Mouse (Mus musculus) hindbrain, embryonic 16.5 days (tissue): ENCODE measurements at regions not wholly inside any gene's neighbourhood (a gene's known extent, or its start where the extent isn't known, plus 50 kb on each side); places are given as distances from the start of the nearest gene placed in this dataset.

Experiments
- ATAC-seq: fragments of 200-750 bp; cut with Nextera tagmentation; 2 replicates; pipeline ENCODE4 v1.8.0; 2017; ENCODE audit warnings: moderate TSS enrichment, moderate library complexity
- H3K27ac ChIP-seq: fragments of 300-500 bp; sonication (generic); 2 replicates; pipeline ENCODE4 v1.5.1; 2014; ENCODE audit warnings: low read depth, mild to moderate bottlenecking, control low read depth, low read length, moderate library complexity
- H3K27me3 ChIP-seq: fragments of 300-500 bp; sonication (generic); replicated peaks from 2 replicates; pipeline ENCODE4 v1.6.1; 2014; ENCODE audit warnings: low read length; ENCODE audit not compliant: control insufficient read depth, insufficient read depth
- H3K36me3 ChIP-seq: fragments of 300-500 bp; sonication (generic); 2 replicates; pipeline ENCODE4 v1.6.1; 2014; ENCODE audit warnings: mild to moderate bottlenecking, low read length, moderate library complexity, mixed read lengths; ENCODE audit not compliant: control insufficient read depth, insufficient read depth
- H3K4me1 ChIP-seq: fragments of 300-500 bp; sonication (generic); 2 replicates; pipeline ENCODE4 v1.6.1; 2014; ENCODE audit warnings: low read depth, low read length; ENCODE audit not compliant: control insufficient read depth, insufficient read depth
- H3K4me2 ChIP-seq: fragments of 300-500 bp; sonication (generic); 2 replicates; pipeline ENCODE4 v1.6.1; 2014; ENCODE audit warnings: mild to moderate bottlenecking, low read length, control low read depth, moderate library complexity
- H3K4me3 ChIP-seq: fragments of 300-500 bp; sonication (generic); 2 replicates; pipeline ENCODE4 v1.5.1; 2014; ENCODE audit warnings: mild to moderate bottlenecking, low read length, control low read depth, moderate library complexity
- H3K9ac ChIP-seq: fragments of 300-500 bp; sonication (generic); 2 replicates; pipeline ENCODE4 v1.6.1; 2014; ENCODE audit warnings: low read depth, mild to moderate bottlenecking, control low read depth, low read length, moderate library complexity
- H3K9me3 ChIP-seq: fragments of 300-500 bp; sonication (generic); 2 replicates; pipeline ENCODE4 v1.6.1; 2014; ENCODE audit warnings: mild to moderate bottlenecking, low read length, moderate library complexity; ENCODE audit not compliant: control insufficient read depth
- WGBS: fragments of 180-500 bp; shearing (Covaris S2); extraction: QIAGEN DNeasy Blood & Tissue Kit; methylation state at CpG from one replicate; pipeline ENCODE4 v1.1.7; 2014; 5-methylcytosine and 5-hydroxymethylcytosine counted together

DNA sequence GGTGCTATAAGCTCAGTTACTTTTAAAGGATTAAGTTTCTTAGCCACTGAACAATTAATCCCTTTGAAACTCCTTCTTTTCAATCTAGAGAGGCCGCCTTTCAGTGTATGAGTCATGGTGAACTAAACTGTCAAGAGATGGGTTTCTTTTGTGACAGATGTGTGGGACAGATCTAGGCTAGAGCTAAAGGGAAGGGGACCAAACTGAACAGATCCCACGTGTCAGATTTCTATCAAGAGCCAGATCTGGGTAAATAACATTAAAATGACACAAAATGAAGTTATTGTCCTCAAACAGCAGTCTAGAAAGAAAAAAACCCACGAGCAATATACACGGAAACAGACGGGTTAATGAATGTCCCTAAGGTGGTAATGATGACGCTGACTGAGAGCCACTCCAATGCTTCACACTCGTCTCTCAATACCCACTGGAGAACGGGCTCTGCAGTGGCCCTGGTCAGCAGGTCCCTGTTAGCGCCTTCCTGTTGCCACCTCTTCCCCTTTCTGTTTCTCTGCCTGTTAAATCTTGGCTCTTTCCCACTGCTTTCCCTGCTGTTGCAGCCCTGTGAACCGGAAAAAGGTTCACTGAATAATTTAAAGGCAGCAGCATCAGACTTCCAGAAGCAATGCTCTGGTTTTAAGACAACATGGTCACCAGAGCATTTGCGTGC, 52.7 kb upstream of the Rab3gap2 start:
- Histone ChIP-seq H3K9me3 (no peaks in the 10 kb centered on the region), H3K36me3 (no peaks in the 10 kb centered on the region), H3K4me3 (no peak overlapping the region), H3K4me1 (no peaks in the 10 kb centered on the region), H3K27ac (no peak overlapping the region), H3K27me3 (no peaks in the 10 kb centered on the region), H3K9ac (no peak overlapping the region), H3K4me2 (no peak overlapping the region)
- ATAC-seq: no peak
- WGBS: 43% methylated on average over 11 of the region's 11 CpGs

DNA sequence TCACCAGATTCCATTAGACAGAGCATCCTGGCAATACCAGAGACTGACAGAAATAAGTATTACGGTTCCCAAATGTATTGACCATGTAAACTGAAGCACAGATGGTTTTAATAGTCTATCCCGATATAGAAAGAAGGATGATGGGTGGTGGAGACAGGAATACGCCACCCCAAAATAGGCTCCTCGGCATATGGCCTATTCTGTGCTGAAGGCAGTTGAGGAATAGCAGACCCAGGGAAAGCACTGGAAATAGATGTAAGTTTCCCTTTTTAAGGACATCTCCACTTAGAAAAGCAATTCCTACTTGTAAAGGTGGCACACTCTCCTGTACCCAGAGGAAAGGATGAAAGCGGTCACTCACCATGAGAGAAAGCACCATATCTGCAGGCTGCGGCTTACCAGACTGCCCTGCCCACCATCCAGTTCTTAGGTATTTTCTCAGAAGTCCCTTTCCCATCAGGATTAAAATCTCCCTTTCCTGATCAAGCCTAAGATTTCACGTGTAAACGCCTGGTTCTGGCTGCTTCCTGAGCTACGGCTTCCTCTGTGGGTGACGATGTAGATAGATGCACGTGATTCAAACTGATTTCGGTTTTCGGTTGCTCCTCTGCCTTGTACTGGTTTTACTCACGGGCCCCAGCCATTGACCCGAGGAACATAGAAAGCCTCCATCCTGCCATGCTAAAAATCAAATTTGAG, 53.3 kb upstream of the Rab3gap2 start:
- H3K9me3 ChIP-seq: no peaks in the 10 kb centered on the region
- H3K36me3 ChIP-seq: no peaks in the 10 kb centered on the region
- H3K4me2 ChIP-seq: no peak overlapping the region
- no peak overlapping the region for H3K4me3 ChIP-seq
- H3K27me3 ChIP-seq: no peaks in the 10 kb centered on the region
- H3K4me1 ChIP-seq: no peaks in the 10 kb centered on the region
- 82% methylated on average over 15 of the region's 15 CpGs for WGBS
- no peak overlapping the region for H3K27ac ChIP-seq
- no peak overlapping the region for H3K9ac ChIP-seq
- no peak for ATAC-seq

DNA sequence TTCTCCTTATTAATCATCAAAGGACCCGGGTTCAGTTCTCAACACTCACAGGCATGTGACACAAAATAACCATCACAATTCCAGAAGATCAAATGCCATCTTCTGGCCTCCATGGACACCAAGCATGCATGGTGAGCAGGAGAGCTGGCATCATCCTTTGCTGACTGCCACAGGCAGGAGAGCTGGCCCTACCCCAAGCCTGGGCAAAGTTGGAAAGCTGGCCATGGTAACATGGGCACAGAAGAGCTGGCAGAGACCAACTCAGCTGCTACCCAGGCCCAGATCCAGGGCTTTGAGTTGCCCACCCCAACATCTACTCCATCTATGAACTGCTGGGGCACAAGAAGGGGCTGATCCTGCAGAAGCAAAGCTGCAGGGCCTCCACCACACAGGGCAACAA, 59.1 kb upstream of the Rab3gap2 start:
- Histone ChIP-seq H3K4me1 (no peaks in the 10 kb centered on the region), H3K4me3 (no peak overlapping the region), H3K36me3 (no peaks in the 10 kb centered on the region), H3K27ac (no peak overlapping the region), H3K27me3 (no peaks in the 10 kb centered on the region), H3K4me2 (no peak overlapping the region), H3K9me3 (no peaks in the 10 kb centered on the region), H3K9ac (no peak overlapping the region)
- peak; percentile 67 for ATAC-seq
- 97% methylated on average over 1 of the region's 1 CpGs for WGBS

DNA sequence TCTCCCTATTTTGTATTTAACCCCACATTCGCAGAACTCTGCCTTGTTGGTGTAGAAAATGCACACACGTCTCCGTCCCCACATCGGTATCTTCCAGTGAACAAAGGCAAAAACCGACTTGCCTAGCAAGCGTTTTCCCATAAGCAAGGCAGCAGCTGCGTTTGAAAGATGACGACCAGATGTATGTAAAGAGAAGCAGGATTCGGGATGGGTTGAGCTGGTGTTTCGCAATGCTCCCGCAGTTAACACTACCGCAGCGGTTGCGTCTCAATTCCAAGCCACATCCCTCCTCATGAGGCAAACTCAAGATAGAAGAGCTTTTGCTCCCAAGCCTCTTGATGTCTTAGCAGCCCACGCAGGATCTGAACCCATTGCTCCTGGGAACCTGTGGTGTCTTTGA, 59.9 kb upstream of the Rab3gap2 start:
- WGBS: 92% methylated on average over 15 of the region's 15 CpGs

DNA sequence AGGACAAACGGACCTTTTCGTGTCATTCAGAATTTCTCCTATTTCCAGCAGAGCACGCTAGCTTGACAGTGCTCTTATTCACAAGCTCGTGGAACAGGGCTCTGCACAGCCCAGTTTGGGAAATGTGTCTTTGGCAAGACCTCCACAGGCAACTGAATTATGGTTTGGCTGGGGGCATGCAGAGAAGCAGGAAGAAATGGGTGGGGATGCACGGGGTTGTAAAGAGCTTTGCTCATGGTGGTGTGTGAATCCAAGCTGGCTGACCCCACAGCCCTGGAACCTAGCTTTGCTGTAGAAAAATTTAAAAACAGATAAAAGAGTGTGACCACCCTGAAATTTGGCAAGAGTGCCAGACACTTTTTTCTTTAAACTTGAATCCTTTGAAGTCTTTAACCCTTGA, 63.6 kb upstream of the Rab3gap2 start:
- H3K9ac ChIP-seq: no peak overlapping the region
- H3K27ac ChIP-seq: no peak overlapping the region
- H3K4me1 ChIP-seq: no peaks in the 10 kb centered on the region
- H3K4me3 ChIP-seq: no peak overlapping the region
- H3K36me3 ChIP-seq: no peaks in the 10 kb centered on the region
- H3K4me2 ChIP-seq: no peak overlapping the region
- ATAC-seq: no peak
- WGBS: 81% methylated on average over 5 of the region's 5 CpGs
- H3K9me3 ChIP-seq: peaks cover 2% of the 10 kb centered on the region; the same call in 1 of the 2 replicates
- no peaks in the 10 kb centered on the region for H3K27me3 ChIP-seq

More for the DNA sequence above, 59.9 kb upstream of the Rab3gap2 start:
- Histone ChIP-seq H3K9me3 (no peaks in the 10 kb centered on the region), H3K9ac (no peak overlapping the region), H3K4me1 (no peaks in the 10 kb centered on the region), H3K4me2 (no peak overlapping the region), H3K27ac (no peak overlapping the region), H3K4me3 (no peak overlapping the region), H3K27me3 (no peaks in the 10 kb centered on the region), H3K36me3 (no peaks in the 10 kb centered on the region)
- ATAC-seq: no peak

DNA sequence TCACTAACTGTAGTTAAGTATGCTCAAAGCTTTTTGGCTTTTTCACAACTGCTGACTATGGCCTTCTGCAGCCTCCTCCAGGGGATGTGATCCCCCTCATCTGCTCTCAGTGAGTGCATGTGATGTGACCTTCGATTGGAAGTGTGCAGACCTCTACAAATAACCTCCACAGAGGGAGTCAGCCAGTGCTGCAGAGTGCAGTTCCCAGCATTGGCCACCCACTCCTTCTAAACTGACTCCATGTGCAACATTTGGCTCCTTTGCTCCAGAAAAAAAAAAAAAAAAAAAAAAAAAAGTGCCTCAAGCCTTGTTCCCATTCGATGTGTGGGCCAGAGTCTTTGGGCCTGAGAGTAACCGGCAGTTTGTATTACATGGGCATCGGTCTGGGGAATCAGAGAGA, 75.7 kb upstream of the Rab3gap2 start:
- Histone ChIP-seq H3K9me3 (no peaks in the 10 kb centered on the region; the same call in 1 of the 2 replicates), H3K36me3 (no peaks in the 10 kb centered on the region), H3K27ac (no peak overlapping the region), H3K4me2 (no peak overlapping the region), H3K4me1 (no peaks in the 10 kb centered on the region), H3K4me3 (no peak overlapping the region), H3K27me3 (no peaks in the 10 kb centered on the region), H3K9ac (no peak overlapping the region)
- ATAC-seq: no peak
- 71% methylated on average over 4 of the region's 4 CpGs for WGBS

DNA sequence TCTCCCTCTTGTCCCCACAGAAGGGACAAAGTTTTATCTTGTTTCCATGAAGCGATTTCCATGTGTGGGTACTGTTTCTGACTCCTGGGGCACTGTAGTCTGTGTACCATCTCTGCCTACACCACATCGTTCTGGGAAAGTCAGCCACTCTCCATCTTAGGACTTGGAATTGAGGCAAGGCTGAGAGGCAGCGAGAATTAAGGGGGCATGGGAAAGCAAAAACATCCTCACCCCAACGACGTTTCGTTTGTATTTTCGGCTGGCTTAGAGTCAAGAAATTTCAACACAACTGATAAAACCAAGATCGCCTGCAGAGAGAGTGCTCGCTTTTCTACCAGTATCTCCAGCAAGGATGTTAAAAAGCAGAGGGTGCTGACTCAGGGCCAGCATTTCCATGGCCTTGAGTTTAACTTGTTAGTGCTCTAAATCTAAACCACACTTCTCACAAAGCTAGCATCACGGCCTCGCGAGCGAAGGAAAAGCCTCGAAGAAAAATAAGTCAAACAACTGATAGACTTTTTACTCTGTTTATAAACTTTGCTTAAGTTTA, 78.1 kb upstream of the Rab3gap2 start:
- H3K4me3 ChIP-seq: no peak overlapping the region
- H3K36me3 ChIP-seq: no peaks in the 10 kb centered on the region
- no peaks in the 10 kb centered on the region for H3K9me3 ChIP-seq
- no peak overlapping the region for H3K9ac ChIP-seq
- no peak overlapping the region for H3K27ac ChIP-seq
- WGBS: 80% methylated on average over 14 of the region's 14 CpGs
- no peaks in the 10 kb centered on the region for H3K4me1 ChIP-seq
- ATAC-seq: no peak
- H3K27me3 ChIP-seq: no peaks in the 10 kb centered on the region
- H3K4me2 ChIP-seq: no peak overlapping the region

DNA sequence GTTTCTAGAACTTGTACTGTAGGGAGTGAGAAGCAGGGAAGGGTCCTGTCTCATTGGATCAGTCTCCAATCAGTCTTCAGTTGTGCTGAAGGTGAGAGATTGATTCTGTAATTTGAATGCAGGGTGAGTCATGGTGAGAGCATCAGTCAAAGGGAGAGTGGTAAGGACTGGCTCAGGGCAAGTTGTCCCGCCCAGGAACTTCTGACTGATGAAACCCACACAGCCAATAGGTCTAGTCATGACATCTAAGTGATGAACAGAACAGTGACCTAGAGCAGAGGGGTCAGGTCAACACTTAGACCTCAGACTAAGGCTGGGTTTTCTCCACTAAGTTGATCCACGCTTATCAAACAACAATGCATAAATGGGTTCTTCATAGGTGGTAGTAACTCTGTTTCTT, 82.4 kb upstream of the Rab3gap2 start:
- 88% methylated on average over 2 of the region's 2 CpGs for WGBS
- Histone ChIP-seq H3K27ac (no peak overlapping the region), H3K36me3 (no peaks in the 10 kb centered on the region), H3K27me3 (no peaks in the 10 kb centered on the region), H3K4me3 (no peak overlapping the region), H3K4me2 (no peak overlapping the region), H3K9ac (no peak overlapping the region), H3K4me1 (no peaks in the 10 kb centered on the region), H3K9me3 (no peaks in the 10 kb centered on the region)
- ATAC-seq: no peak

DNA sequence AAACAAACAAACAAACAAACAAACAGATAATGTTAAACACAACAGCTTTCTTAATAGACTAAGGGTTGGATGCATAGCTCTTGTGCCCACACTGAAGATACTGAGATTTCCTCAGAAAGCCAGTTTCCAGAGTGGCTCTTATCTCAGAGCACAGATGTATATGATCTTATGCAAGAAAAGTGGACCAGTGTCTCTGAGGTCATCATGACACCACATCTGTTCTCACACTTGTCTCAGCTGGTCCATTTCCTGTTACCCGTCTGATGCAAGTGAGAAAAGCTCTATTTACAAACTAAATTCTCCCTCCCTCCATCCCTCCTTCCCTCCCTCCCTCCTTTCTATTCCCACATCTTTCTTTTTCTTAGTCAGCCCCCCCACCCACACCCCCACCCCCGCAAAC, 83.5 kb upstream of the Rab3gap2 start:
- ATAC-seq: no peak
- no peak overlapping the region for H3K27ac ChIP-seq
- H3K4me2 ChIP-seq: no peak overlapping the region
- H3K9me3 ChIP-seq: no peaks in the 10 kb centered on the region
- 79% methylated on average over 2 of the region's 2 CpGs for WGBS
- no peak overlapping the region for H3K9ac ChIP-seq
- H3K4me3 ChIP-seq: no peak overlapping the region
- H3K27me3 ChIP-seq: no peaks in the 10 kb centered on the region
- H3K36me3 ChIP-seq: no peaks in the 10 kb centered on the region
- H3K4me1 ChIP-seq: no peaks in the 10 kb centered on the region
